Mouse (Mus musculus) 416B (cell line): ENCODE data around the gene Dad1.

Experiments
- DNase-seq: peaks from one replicate; pipeline ENCODE4 v3.0.0; 2011; ENCODE audit warnings: low read depth

The Dad1 gene

GRCm38 (mm10) chr14:54246232-54246631 is 7.7 kb downstream of the Dad1 start:
- DNase-seq, result peak; percentile 34

GRCm38 (mm10) chr14:54244183-54244582 is 9.7 kb downstream of the Dad1 start:
- DNase-seq, result no peak

GRCm38 (mm10) chr14:54240542-54240941 is 13.4 kb downstream of the Dad1 start:
- no peak for DNase-seq

DNA sequence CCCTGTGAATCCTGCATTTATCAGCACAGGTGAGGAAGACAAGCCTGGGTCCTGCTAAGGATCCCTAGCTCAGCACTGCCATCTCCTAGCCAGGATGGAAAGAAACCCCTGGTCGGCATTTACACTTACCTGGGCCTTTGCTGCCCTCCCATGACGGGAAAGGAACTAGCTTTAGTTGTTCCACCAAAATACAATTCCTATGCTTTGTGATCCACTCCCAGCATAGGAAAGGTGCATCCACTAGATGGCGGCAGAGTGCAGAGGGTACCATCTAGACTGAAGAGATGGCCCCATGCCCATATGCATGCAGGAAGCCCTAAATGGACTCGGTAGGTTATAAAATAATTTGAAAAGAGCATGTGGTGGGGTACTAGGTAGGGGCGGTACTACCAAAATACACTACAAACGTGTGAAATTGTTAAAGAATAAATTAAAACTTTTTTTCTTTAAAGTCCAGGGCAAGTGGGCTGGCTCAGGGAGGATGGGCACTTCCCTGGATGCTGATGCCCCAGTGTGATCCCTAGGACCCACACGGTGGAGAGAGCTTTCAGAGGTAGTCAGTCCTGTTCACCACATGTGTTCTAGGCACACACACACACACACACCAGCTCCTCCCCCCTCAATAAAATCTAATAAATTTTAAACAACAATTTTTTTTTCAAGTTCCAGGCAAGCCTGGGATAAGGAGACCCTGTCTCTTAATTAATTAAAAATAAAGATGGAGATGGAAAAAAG is 14.7 kb downstream of the Dad1 start:
- DNase-seq, result peak; percentile 84

DNA sequence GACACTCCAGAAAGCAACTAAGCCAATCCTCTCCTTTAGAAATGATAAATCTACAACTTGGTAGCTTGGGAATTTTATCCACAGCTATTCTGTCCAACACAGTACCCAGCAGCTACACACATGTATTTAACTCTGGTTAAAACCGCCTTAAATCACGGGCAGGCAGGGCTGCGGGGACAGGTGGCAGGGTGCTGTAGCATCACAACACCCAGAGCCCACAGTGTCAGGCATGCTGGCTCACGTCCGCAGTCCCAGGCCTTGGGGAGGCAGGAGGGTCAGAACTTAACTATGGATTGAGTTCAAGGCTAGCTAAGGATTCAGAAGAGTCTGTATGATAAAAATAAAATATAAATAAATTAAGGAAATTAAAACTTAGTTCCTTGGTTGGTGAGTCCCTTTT is 17.0 kb downstream of the Dad1 start:
- DNase-seq, result no peak

DNA sequence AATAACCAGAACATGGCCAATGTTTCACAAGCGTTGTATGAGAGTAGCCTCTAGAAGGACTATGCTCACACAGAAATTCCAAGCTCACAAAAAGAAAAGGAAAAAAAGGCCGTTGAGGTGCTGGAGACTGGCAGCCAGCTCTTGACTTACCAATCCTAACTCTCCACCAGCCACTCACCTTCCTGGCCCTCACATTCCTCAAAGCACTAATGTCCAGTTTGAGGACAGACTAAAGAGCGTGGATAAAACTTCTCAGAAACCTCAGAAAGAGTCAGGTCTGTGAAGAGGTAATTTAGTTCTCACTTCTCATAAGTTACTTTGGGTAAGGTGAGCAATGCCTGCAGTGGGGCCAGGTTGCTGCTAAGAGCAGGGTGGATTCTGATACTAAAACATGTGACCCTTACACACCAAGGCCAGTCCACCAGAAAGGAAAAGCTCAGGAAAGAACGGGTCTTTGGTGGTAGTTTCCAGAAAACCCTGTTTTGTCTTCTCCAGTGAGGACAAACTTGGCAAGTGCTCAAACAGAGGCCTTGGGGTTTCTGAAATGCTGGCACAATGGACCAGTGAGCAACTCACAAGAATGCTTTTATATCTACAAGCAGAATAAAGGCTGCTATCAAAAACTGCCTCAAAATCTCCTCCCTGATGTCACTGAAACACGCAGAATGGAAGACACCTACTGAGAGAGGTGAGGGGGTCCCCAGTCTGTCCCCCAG is 17.9 kb downstream of the Dad1 start:
- no peak for DNase-seq

GRCm38 (mm10) chr14:54234231-54235040 is 19.5 kb downstream of the Dad1 start:
- no peak for DNase-seq

DNA sequence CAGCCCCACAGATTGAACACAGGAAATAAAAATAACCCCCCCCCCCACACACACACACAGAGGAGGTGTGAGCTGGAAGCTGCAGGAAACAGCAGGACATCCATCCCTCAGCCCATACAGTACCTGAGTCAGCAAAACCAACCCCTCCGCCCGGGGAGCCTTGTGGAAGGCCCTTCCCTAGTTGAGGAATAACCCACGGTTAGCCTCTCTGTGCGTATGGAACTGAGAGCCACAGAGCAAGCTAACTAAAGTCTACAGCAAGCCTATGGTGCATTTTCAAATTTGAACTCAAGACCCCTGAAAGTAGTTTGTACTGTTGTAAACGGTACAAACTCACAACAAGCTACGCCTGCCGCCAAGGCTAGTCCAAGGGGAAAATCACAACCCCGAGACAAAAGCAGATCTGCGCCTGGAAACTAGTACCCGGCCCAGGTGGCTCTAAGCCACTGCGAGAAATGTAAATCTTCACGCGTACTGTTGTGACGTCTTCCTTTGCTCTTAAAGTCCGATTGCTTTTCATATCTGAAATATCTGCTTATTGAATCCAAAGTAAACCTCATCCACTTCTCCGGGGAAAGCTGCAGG is 20.3 kb downstream of the Dad1 start:
- DNase-seq, result no peak

- peak; percentile 88 for DNase-seq
These were observed 20.9 kb downstream of the Dad1 start for GRCm38 (mm10) chr14:54232811-54233558.

DNA sequence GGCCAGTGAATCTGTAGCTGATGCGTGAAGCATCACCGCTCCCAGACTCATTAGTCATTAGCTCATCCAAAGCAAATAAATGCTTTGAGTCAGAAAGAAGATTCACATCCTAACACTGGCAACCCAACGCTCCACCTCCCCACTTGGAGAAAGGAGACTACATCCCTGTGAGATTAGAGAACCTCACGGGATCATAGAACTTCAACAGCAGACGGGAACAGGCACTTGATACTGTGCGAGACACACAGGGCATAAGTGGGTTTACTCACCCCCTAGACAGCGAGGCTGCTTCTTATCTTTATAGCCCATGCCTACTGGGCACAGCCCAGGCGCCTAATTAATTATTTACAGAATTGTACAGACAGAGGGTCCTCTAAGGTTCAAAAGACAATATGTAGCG is 21.8 kb downstream of the Dad1 start:
- DNase-seq, result no peak

DNA sequence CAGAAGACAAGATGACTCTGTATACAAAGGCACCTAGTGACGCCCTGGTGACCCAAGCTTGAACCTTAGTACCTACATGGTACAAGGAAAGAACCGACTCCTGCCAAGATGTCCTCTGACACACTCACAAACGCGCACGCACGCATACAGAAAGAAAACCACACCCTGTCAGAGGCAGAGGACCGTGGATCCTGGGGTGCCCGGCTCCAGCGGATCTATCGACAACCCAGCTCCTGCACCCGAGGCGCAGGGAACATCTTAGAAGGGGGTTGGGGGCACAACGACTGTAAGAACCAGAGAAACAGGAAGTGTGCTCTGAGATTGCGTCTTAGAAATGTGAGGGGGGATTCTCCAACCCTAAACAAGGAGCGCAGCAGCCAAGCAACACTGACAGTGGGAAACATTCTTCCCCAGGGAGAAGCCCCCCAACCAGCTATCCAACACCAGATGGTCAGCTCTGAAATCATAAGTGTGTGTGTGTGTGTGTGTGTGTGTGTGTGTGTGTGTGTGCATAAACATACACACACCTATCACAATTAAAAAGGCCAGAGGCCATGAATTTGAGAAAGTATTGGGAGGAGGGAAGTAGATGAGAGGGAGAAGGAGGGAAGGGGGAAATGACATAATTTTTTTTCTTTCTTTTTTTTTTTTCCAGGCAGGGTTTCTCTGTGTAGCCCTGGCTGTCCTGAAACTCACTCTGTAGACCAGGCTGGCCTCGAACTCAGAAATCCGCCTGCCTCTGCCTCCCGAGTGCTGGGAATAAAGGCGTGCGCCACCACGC is 22.5 kb downstream of the Dad1 start:
- DNase-seq, result no peak

DNA sequence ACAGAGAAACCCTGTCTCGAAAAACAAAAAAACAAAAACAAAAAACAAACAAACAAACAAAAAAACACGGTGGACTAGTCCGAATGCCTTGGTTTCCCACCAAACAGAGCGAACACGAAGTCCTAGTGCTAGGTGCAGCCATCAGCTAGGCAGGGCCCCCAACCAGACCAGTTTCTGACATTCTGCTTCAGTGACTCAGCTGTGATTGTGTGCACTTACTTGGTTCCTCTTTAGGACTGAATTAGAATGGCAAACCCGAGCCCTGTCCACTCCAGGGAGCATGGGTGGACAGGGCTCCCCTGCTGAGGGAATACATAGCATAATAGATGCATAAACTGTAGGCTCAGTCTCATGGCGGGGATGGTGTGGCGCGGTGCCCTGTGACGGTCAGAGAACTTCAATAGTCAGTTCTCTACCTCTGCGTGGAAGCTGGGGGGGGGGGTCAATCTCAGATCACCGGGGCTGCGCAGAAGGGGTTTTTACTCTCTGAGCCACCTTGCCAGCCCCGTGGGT is 23.2 kb downstream of the Dad1 start:
- DNase-seq, result no peak

- peak; percentile 63 for DNase-seq
These were observed 24.1 kb downstream of the Dad1 start for GRCm38 (mm10) chr14:54229849-54230248.

DNA sequence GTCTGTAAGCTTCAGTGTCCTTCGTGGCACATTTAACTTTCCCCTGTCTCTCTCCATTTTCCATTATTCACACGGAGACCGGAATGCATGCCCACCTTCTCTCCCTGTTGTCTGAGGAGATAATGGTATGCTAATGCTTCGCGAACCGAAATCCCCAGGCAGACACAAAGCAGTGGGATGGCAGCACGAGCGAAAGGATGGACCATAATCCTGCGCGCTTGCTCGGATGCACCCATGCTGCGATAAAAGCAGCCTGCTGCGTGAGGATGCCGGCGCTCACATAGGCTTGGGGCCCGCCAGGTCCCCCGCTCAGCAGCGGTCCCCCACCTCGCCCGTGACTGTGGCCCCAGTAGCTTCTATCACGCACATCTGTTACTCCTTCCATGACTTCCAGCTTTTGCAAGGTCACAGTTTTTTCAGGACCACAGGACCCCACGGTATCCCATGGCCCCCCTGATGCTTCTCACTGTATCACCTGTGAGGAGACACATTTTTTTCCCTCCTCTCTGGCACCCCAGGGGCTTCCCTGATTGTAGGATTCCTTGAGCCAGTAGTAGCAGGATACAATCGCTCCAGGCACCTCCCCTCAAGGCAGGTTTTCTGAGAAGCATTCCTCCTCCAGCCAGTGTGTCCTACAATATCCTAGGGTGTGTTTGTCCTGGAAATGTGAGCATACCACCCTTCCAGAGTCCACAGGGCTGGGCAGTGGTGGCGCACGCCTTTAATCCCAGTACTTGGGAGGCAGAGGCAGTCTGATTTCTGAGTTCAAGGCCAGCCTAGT is 24.8 kb downstream of the Dad1 start:
- no peak for DNase-seq

DNA sequence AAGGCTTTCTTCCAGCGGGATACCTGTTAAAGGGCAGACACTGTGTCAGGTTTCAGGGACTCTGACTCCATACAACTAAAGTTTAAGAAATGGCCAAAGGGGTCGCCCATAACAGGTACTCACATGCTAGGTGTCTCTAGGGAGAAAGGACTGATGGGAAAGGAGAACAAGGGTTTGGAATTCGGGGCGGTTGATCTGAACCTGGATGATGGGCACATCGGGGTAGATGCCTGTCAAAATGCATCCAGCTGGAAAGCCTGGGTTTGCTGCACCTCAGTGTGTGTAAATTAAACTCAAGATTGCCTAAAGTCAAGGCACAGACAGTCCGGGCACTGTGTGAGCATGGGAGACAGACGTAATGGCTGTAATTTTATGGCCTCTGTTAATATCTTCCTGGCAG is 25.4 kb downstream of the Dad1 start:
- DNase-seq, result no peak

- peak; percentile 89 for DNase-seq
These were observed 25.9 kb downstream of the Dad1 start for GRCm38 (mm10) chr14:54227911-54228451.

DNA sequence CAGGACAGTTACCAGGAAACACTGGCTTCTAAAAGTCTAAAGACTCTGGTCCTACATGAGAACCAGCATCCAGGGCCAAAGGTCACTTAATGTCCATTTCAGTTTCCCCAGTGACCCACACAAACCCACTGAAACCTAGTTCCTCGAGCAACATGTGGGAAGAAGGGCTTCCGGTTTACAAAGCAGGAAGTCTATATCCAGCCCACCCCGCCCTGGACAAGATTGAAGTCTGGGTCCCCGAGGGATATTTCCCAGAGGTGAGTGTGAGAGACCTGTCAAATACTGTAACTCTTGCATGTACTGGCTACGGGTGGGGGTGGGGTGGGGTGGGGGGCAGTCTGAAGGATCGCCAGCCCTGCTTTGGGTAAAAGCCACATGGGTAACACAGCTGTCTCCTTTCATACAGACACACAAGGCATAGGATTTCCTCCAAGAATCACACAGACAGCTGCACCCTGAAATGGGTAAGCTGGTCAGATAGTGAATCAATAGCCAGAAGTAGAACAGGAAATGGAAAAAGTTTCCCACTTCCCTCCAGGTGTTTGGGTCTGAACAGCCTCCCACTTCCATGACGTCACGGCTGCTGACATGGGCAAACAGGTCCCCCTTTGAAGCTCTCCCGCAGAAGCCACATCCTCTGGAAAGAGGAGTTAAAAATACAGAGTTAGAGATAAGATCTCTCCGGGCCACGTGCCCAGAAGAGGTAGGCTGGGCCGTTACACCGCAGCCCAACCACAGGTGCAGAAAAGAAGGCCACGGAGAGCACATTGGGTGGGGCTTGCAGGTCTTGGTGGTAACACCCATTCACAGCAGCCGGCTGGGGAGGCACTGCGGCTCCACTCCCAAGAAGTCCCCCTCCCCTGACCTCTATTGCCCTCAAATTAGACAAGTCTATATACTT is 26.7 kb downstream of the Dad1 start:
- peak; percentile 100 for DNase-seq

- DNase-seq, result no peak
These were observed 28.2 kb downstream of the Dad1 start for GRCm38 (mm10) chr14:54225725-54226124.
